Mouse (Mus musculus) ES-CJ7 (cell line): ENCODE data around the gene Fcer2a.

Experiments
- DNase-seq: peaks from one replicate; pipeline ENCODE4 v3.0.0; 2011; ENCODE audit warnings: low read depth, low spot score

Gene Fcer2a

GRCm38 (mm10) chr8:3694121-3694520 is at the start of gene Fcer2a:
Gene Fcer2a, minus strand, starts transcription at chr8:3694175.
- no peak for DNase-seq

GRCm38 (mm10) chr8:3736947-3737346 is 43.0 kb upstream of the Fcer2a start:
- no peak for DNase-seq

GRCm38 (mm10) chr8:3735599-3735998 is 41.6 kb upstream of the Fcer2a start:
- DNase-seq = no peak

- no peak for DNase-seq
Measured at GRCm38 (mm10) chr8:3734084-3734483, 40.1 kb upstream of the Fcer2a start.

- no peak for DNase-seq
Measured at GRCm38 (mm10) chr8:3721041-3721440, 27.1 kb upstream of the Fcer2a start.

- no peak for DNase-seq
Measured at GRCm38 (mm10) chr8:3720551-3720950, 26.6 kb upstream of the Fcer2a start, which contains the start of gene Clec4g. Gene Clec4g, minus strand, starts transcription at chr8:3720651.

GRCm38 (mm10) chr8:3718559-3718958 is 24.6 kb upstream of the Fcer2a start:
- peak; percentile 87 for DNase-seq

- no peak for DNase-seq
Measured at GRCm38 (mm10) chr8:3717321-3717954, 23.5 kb upstream of the Fcer2a start.

- DNase-seq = no peak
Measured at GRCm38 (mm10) chr8:3711646-3712045, 17.7 kb upstream of the Fcer2a start.

- no peak for DNase-seq
Measured at GRCm38 (mm10) chr8:3710312-3710711, 16.3 kb upstream of the Fcer2a start.

- DNase-seq = no peak
Measured at GRCm38 (mm10) chr8:3707611-3708010, 13.6 kb upstream of the Fcer2a start.

- DNase-seq = no peak
Measured at GRCm38 (mm10) chr8:3705711-3706110, 11.7 kb upstream of the Fcer2a start.

- DNase-seq = no peak
Measured at GRCm38 (mm10) chr8:3701491-3701890, 7.5 kb upstream of the Fcer2a start.

GRCm38 (mm10) chr8:3690774-3691173 is 3.2 kb downstream of the Fcer2a start:
- no peak for DNase-seq

- DNase-seq = no peak
Measured at GRCm38 (mm10) chr8:3687537-3687936, 6.4 kb downstream of the Fcer2a start.

- DNase-seq = no peak
Measured at GRCm38 (mm10) chr8:3685422-3685821, 8.6 kb downstream of the Fcer2a start.

- no peak for DNase-seq
Measured at GRCm38 (mm10) chr8:3684530-3684929, 9.4 kb downstream of the Fcer2a start.

GRCm38 (mm10) chr8:3683408-3684176 is 10.4 kb downstream of the Fcer2a start:
- DNase-seq = no peak

GRCm38 (mm10) chr8:3682435-3682834 is 11.5 kb downstream of the Fcer2a start:
- no peak for DNase-seq

GRCm38 (mm10) chr8:3679656-3680055 is 14.3 kb downstream of the Fcer2a start:
- no peak for DNase-seq

GRCm38 (mm10) chr8:3679236-3679635 is 14.7 kb downstream of the Fcer2a start:
- DNase-seq = no peak

GRCm38 (mm10) chr8:3678831-3679230 is 15.1 kb downstream of the Fcer2a start:
- peak; percentile 32 for DNase-seq

GRCm38 (mm10) chr8:3676993-3677579 is 16.9 kb downstream of the Fcer2a start:
- peak; percentile 30 for DNase-seq
